Mouse (Mus musculus) kidney, adult 2 months (tissue): ENCODE measurements at regions not wholly inside any gene's neighbourhood (a gene's known extent, or its start where the extent isn't known, plus 50 kb on each side); places are given as distances from the start of the nearest gene placed in this dataset.

Source experiments
- CTCF ChIP-seq: fragments of 200-500 bp; conservative IDR thresholded peaks from 2 replicates; pipeline ENCODE4 v1.5.1; 2011; ENCODE audit warnings: low read depth, mild to moderate bottlenecking, control low read depth, low read length, moderate library complexity, mixed read lengths; ENCODE audit not compliant: insufficient read depth, insufficient read length
- POLR2A ChIP-seq: fragments of 200-500 bp; IDR thresholded peaks from one replicate; pipeline ENCODE4 v1.6.1; 2011; ENCODE audit warnings: low read depth, low read length, control low read depth

DNA sequence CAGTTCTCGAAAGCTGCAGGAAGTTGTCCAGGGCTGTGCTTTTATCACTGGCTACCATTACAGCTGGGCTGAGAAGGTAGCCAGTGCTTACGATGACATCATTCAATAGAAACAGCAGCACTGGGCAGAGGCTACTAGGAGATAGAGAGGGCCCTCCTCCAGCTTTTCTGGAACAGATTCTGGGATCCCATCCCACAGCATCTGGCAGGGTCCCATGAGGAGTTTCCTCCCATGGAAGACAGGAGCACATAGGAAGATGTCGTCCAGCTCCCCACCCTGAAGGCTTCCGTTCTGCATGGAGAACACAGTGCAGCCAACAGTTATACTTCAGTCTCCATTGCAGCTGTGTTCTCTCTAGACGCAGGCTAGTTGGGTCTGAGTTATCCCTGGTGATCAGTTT is 1503.2 kb downstream of the 4930444P10Rik start:
- TF ChIP-seq CTCF: no peak
- TF ChIP-seq POLR2A: no peak
